Mouse (Mus musculus): ENCODE measurements around the gene Gm2075.
"Not testable (repeated sequence)": the region's sequence is repeated elsewhere in the genome, so short reads cannot be mapped to it uniquely, and the experiment has no call there.

GRCm38 (mm10) chr12:88032250-88032649, 20.6 kb downstream of the Gm2075 start:
- not testable (repeated sequence) for TF ChIP-seq CTCF (IDR thresholded peaks at IDR 0.05; ENCODE audit: insufficient read depth, low read length); POLR2A (IDR thresholded peaks at IDR 0.05; ENCODE audit: borderline replicate concordance, extremely low read depth, low read depth, low read length)
